Mouse (Mus musculus) liver, embryonic 14.5 days (tissue): ENCODE data around the gene Plekhm1.

Source experiments
- CTCF ChIP-seq: IDR thresholded peaks from 2 replicates; pipeline ENCODE4 v1.5.1; 2016; ENCODE audit warnings: antibody characterized with exemption, low read depth, control low read depth
- EP300 ChIP-seq: IDR thresholded peaks from 2 replicates; pipeline ENCODE4 v1.6.1; 2016; ENCODE audit warnings: antibody characterized with exemption, low read depth

GRCm38 (mm10) chr11:103413516-103413915 lies 1.0 kb upstream of the Plekhm1 start:
- TF ChIP-seq EP300 (no peak), CTCF (no peak)
